Mouse (Mus musculus) stomach, embryonic 16.5 days (tissue): ENCODE results near the gene Smim4. TPM values are rescaled to one million over a fixed set of nuclear protein-coding genes. Genes with fewer than 3 reads are reported as not detected.

Experiments
- ATAC-seq: fragments of 200-750 bp; cut with Nextera tagmentation; 2 replicates; pipeline ENCODE4 v1.8.0; 2017; ENCODE audit warnings: moderate number of reproducible peaks, moderate TSS enrichment; ENCODE audit not compliant: insufficient read depth, low FRiP score
- H3K27ac ChIP-seq: fragments of 300-500 bp; sonication (generic); 2 replicates; pipeline ENCODE4 v1.5.1; 2014; ENCODE audit warnings: low read length
- H3K27me3 ChIP-seq: fragments of 300-500 bp; sonication (generic); 2 replicates; pipeline ENCODE4 v1.6.1; 2014; ENCODE audit warnings: low read length, control low read depth, mixed read lengths; ENCODE audit not compliant: control insufficient read depth, insufficient read depth
- H3K36me3 ChIP-seq: fragments of 300-500 bp; sonication (generic); 2 replicates; pipeline ENCODE4 v1.6.1; 2014; ENCODE audit warnings: low read length; ENCODE audit not compliant: control insufficient read depth, insufficient read depth
- H3K4me1 ChIP-seq: fragments of 300-500 bp; sonication (generic); 2 replicates; pipeline ENCODE4 v1.6.1; 2014; ENCODE audit warnings: low read length, control low read depth, mixed read lengths; ENCODE audit not compliant: control insufficient read depth, insufficient read depth
- H3K4me2 ChIP-seq: fragments of 300-500 bp; sonication (generic); 2 replicates; pipeline ENCODE4 v1.6.1; 2014; ENCODE audit warnings: low read depth, low read length, mixed read lengths
- H3K4me3 ChIP-seq: fragments of 300-500 bp; sonication (generic); replicated peaks from 2 replicates; pipeline ENCODE4 v1.5.1; 2014; ENCODE audit warnings: mild to moderate bottlenecking, low read length
- H3K9ac ChIP-seq: fragments of 300-500 bp; sonication (generic); 2 replicates; pipeline ENCODE4 v1.6.1; 2014; ENCODE audit warnings: low read length
- H3K9me3 ChIP-seq: fragments of 300-500 bp; sonication (generic); replicated peaks from 2 replicates; pipeline ENCODE4 v1.6.1; 2016; ENCODE audit warnings: low read length, control low read depth; ENCODE audit not compliant: control insufficient read depth
- WGBS: fragments of 180-500 bp; shearing (Covaris S2); extraction: QIAGEN DNeasy Blood & Tissue Kit; methylation state at CpG from one replicate; pipeline ENCODE4 v1.1.7; 2014; 5-methylcytosine and 5-hydroxymethylcytosine counted together
- polyA plus RNA-seq: library from polyadenylated mRNA; unstranded; fragments of >200 nt; fragmentation: Nextera tagmentation; extraction: Ambion mirVana; gene quantifications from 2 replicates; pipeline ENCODE4 v1.2.1, GENCODE M21; 2015

Gene Smim4
- polyA plus RNA-seq, 1 experiment from 2014 or later, result 66.4 TPM

DNA sequence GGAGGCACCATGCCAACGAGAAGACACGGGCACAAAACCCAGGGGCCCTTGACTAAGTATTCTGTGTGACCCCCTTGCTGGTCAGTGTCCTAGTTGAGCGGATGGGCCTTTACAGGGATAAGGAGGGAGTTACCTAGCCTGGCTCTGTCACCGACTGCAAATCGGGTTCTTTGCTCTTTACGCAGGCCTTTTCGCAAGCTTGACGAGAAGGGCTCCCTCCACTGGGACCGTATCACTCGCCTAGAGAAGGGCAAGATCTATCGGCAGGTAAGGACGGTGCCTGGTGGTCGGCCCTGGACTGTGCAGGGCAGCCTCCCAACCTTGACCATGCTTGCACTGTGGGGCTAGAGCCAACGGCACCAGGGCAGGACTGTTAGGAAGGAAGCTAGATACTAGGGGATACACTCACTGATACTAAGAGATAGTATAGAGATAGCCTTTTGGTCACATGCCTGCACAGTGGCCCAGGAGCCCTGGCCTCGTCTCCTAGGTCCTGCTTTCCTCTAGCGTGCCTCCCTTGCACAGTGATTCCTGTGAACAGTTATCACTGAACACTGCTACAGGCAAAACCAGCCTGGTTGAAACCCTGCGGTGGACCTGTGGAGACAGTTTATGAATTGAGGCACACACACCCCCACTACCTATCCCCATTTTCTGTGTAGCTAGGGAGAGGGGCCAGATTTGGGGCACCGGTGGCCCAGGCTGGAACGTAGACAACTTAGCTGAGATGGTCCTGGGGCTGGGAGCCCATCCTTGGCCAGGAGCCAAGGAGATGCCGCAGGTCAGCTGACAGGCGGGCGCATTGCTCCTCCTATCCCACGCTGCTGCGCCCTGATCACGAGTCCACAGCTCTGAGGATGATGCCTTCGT lies 7.9 kb upstream of the Smim4 start:
- peaks cover 30% of the 10 kb centered on the region for H3K4me1 ChIP-seq
- WGBS, result 89% methylated on average over 26 of the region's 26 CpGs
- no peak overlapping the region for H3K4me2 ChIP-seq
- H3K9me3 ChIP-seq, result no peaks in the 10 kb centered on the region
- no peak overlapping the region; the same call in 1 of the 2 replicates for H3K27ac ChIP-seq
- H3K4me3 ChIP-seq, result no peak overlapping the region
- ATAC-seq, result no peak
- no peaks in the 10 kb centered on the region for H3K27me3 ChIP-seq
- H3K36me3 ChIP-seq, result peaks cover 30% of the 10 kb centered on the region
- no peak overlapping the region for H3K9ac ChIP-seq

- H3K4me1 ChIP-seq, result peaks cover 30% of the 10 kb centered on the region
- H3K27me3 ChIP-seq, result no peaks in the 10 kb centered on the region
- 92% methylated on average over 34 of the region's 34 CpGs for WGBS
- H3K4me2 ChIP-seq, result no peak overlapping the region
- ATAC-seq, result no peak
- H3K36me3 ChIP-seq, result peaks cover 28% of the 10 kb centered on the region
- no peak overlapping the region for H3K9ac ChIP-seq
- H3K9me3 ChIP-seq, result no peaks in the 10 kb centered on the region
- no peak overlapping the region for H3K4me3 ChIP-seq
- H3K27ac ChIP-seq, result no peak overlapping the region
These were observed 7.0 kb upstream of the Smim4 start for GRCm38 (mm10) chr14:31135495-31136410.

- peak overlapping the region; percentile 97 for H3K9ac ChIP-seq
- peak overlapping the region; percentile 98 for H3K27ac ChIP-seq
- H3K4me1 ChIP-seq, result peaks cover 42% of the 10 kb centered on the region
- H3K9me3 ChIP-seq, result no peaks in the 10 kb centered on the region
- H3K4me2 ChIP-seq, result peak overlapping the region; percentile 79
- no peak for ATAC-seq
- peaks cover 24% of the 10 kb centered on the region for H3K36me3 ChIP-seq
- 80% methylated on average over 25 of the region's 25 CpGs for WGBS
- H3K4me3 ChIP-seq, result no peak overlapping the region
- H3K27me3 ChIP-seq, result no peaks in the 10 kb centered on the region
These were observed 5.6 kb upstream of the Smim4 start for GRCm38 (mm10) chr14:31134015-31135000.

GRCm38 (mm10) chr14:31133023-31133665 lies 4.4 kb upstream of the Smim4 start:
- peaks cover 17% of the 10 kb centered on the region for H3K36me3 ChIP-seq
- no peaks in the 10 kb centered on the region for H3K9me3 ChIP-seq
- 37% methylated on average over 11 of the region's 11 CpGs for WGBS
- peak overlapping the region; percentile 79 for H3K4me2 ChIP-seq
- H3K27ac ChIP-seq, result peak overlapping the region; percentile 98
- peak overlapping the region; percentile 97 for H3K9ac ChIP-seq
- H3K4me1 ChIP-seq, result peaks cover 44% of the 10 kb centered on the region
- peak overlapping the region; percentile 92 for H3K4me3 ChIP-seq
- ATAC-seq, result peak; percentile 76
- no peaks in the 10 kb centered on the region for H3K27me3 ChIP-seq

DNA sequence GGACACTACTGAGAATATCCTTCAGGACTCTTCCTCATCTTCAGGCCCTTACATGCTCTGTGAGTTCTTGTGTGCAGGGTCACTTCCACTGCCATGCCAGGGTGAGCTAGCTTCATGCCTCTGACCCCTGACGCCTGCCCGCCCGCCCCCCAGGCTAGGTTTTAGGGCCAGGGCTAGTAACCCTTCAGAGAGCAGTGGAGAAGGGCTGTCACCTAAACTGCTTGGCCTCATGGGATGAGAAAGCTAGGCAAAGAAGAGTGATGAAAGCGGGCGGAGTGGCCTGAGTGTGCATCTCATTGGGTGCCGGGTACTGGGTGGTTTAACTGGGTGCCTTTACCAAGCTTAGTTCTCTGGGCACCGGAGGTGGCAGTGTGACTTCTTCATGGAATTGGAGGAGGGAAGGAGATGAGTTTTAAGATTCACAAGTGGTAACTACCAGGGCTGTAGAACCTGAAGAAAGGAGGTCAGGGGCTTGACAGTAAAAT lies 3.8 kb upstream of the Smim4 start:
- Histone ChIP-seq H3K4me3 (peak overlapping the region; percentile 92), H3K9me3 (no peaks in the 10 kb centered on the region), H3K27me3 (no peaks in the 10 kb centered on the region), H3K9ac (peak overlapping the region; percentile 97), H3K27ac (peak overlapping the region; percentile 98), H3K4me2 (peak overlapping the region; percentile 79), H3K4me1 (peaks cover 46% of the 10 kb centered on the region), H3K36me3 (peaks cover 17% of the 10 kb centered on the region)
- no peak for ATAC-seq
- 77% methylated on average over 7 of the region's 7 CpGs for WGBS

DNA sequence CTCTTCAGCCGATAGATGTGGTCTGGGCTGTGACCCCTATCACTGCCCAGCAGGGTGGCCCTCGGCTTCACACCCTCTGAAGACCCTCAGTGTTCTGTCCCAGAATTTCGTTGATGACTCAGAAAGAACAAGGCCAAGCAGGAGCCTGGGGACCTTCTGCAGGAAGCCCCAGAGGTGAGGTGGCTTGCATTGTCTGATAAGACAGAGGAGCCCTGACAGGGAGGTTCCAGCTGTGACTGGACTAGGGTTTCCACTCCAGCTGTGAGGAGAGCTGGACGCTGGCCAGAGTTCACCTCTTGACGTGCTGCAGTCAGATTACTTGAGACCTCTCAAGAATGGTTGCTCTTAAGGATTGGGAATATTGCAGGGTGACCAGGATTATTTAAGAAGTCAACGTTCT lies 3.3 kb upstream of the Smim4 start:
- 4% methylated on average over 6 of the region's 6 CpGs for WGBS
- H3K27me3 ChIP-seq, result no peaks in the 10 kb centered on the region
- H3K4me1 ChIP-seq, result peaks cover 46% of the 10 kb centered on the region
- peak overlapping the region; percentile 79 for H3K4me2 ChIP-seq
- no peaks in the 10 kb centered on the region for H3K9me3 ChIP-seq
- H3K4me3 ChIP-seq, result peak overlapping the region; percentile 92
- peak overlapping the region; percentile 98 for H3K27ac ChIP-seq
- ATAC-seq, result no peak
- peak overlapping the region; percentile 97 for H3K9ac ChIP-seq
- peaks cover 17% of the 10 kb centered on the region for H3K36me3 ChIP-seq

DNA sequence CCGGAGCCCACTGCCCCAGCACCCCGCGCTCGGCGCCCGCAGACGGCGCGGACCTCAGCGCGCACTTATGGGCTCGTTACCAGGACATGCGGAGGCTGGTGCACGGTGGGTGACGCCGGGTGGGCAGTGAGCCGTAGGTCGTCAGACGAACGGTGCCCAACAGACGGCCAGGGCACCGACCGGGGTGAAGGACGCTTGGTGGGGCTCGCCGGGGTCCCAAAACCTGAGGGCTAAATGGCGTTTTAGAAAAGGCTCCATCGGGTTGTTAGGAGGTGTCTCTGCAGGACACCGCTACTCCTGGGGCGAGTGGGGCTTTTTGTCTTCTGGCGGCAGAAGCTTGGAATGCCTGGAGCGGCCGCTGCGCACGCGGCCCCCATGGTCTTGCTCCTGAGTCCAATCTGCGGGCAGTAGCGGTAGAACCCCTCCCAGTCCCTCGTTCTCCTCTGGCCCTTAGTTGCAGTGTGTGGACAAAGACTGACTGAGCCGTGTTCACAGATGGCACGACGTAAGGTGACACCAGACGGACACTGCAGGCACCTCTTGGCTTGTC lies 2.6 kb upstream of the Smim4 start:
- Histone ChIP-seq H3K4me3 (peak overlapping the region; percentile 92), H3K9me3 (no peaks in the 10 kb centered on the region), H3K36me3 (peaks cover 14% of the 10 kb centered on the region), H3K9ac (peak overlapping the region; percentile 97), H3K4me1 (peaks cover 46% of the 10 kb centered on the region), H3K4me2 (peak overlapping the region; percentile 79), H3K27ac (peak overlapping the region; percentile 98), H3K27me3 (no peaks in the 10 kb centered on the region)
- ATAC-seq, result 0 out of 2 replicates have a peak, but pooled peaks have one; percentile 0
- under 1% methylated on average over 43 of the region's 43 CpGs for WGBS
